Mouse (Mus musculus): ENCODE data around the gene Sel1l2. TPM values are rescaled to one million over a fixed set of nuclear protein-coding genes. Genes with fewer than 3 reads are reported as not detected.
"Not testable (repeated sequence)": the region's sequence is repeated elsewhere in the genome, so short reads cannot be mapped to it uniquely, and the experiment has no call there.

The Sel1l2 gene
- total RNA-seq, 4 experiments from 2014 or later, result not detected

- DNase-seq (ENCODE audit: low spot score in 2 of 2), result no peak
These were observed 174.9 kb downstream of the Sel1l2 start for GRCm38 (mm10) chr2:140214519-140215027.

- no peak for DNase-seq (ENCODE audit: low spot score in 2 of 2)
These were observed 185.8 kb downstream of the Sel1l2 start for GRCm38 (mm10) chr2:140203756-140204155.

- DNase-seq (ENCODE audit: low spot score in 2 of 2), result peak in 1 of 2 experiments; percentile 12
These were observed 186.9 kb downstream of the Sel1l2 start for GRCm38 (mm10) chr2:140202573-140202972.

GRCm38 (mm10) chr2:140200713-140201112 lies 188.8 kb downstream of the Sel1l2 start:
- DNase-seq (ENCODE audit: low spot score in 2 of 2), result no peak

- DNase-seq (ENCODE audit: low spot score in 2 of 2), result not testable (repeated sequence)
These were observed 203.8 kb downstream of the Sel1l2 start for GRCm38 (mm10) chr2:140185685-140186210.

Other genes starting within 250 kb of the Sel1l2 start
- gene Gm17374, start 237.7 kb downstream of the Sel1l2 start, total RNA-seq (2022), result not detected
- gene Esf1, start 219.1 kb downstream of the Sel1l2 start, total RNA-seq (2022), result 10 to 100 TPM; 19.1 to 21.6 (median 20.7) TPM
- gene Ndufaf5, start 219.1 kb downstream of the Sel1l2 start, total RNA-seq (2022), result 10 to 100 TPM; 45.6 to 50.8 (median 49.4) TPM
- 10 to 100 TPM; 48.3 to 54.4 (median 52.3) TPM for gene Macrod2, start 5.6 kb upstream of the Sel1l2 start, total RNA-seq (2022)